Mouse (Mus musculus): ENCODE data around the gene St3gal5. TPM values are rescaled to one million over a fixed set of nuclear protein-coding genes. Genes with fewer than 3 reads are reported as not detected.
"Not testable (repeated sequence)": the region's sequence is repeated elsewhere in the genome, so short reads cannot be mapped to it uniquely, and the experiment has no call there.

Gene St3gal5
- polyA plus RNA-seq, 1 experiment from 2014 or later: 28.8 TPM

DNA sequence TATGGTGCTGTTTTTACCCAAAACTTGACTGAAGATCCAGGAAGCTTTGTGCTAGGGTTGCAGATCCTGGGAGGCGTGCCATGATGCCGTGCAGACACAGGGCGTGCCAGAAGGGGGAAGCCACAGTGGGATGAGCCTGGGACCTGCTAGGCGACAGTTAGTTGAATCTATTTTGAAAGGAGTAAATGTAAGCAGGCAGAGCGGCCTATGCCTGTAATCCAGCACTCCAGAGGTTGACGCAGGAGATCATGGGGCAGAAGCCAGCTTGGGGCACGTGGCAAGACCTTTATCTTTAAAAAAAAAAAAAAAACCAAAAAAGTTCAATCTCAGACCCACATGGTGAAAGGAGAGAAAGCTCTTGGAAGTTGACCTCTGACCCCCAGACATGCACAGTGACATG, 55.3 kb downstream of the St3gal5 start:
- no peak overlapping the region for H3K27ac ChIP-seq (replicated peaks; ENCODE audit: low read depth, low read length)
- no peak overlapping the region for H3K9ac ChIP-seq (replicated peaks; ENCODE audit: low read length)
- H3K4me1 ChIP-seq (ENCODE audit: control insufficient read depth, insufficient read depth, low read length): no peaks in the 10 kb centered on the region
- WGBS: 87% methylated on average over 7 of the region's 7 CpGs
- no peak overlapping the region for H3K4me3 ChIP-seq (ENCODE audit: low read depth, low read length)
- H3K27me3 ChIP-seq (ENCODE audit: control insufficient read depth, insufficient read depth, low read length): no peaks in the 10 kb centered on the region
- no peak for DNase-seq (ENCODE audit: low spot score)
- no peak for ATAC-seq (replicated peaks; ENCODE audit: insufficient number of reproducible peaks, low FRiP score, low TSS enrichment, low read depth)
- H3K9me3 ChIP-seq (replicated peaks; ENCODE audit: control insufficient read depth, low read length): no peaks in the 10 kb centered on the region
- peaks cover 5% of the 10 kb centered on the region for H3K36me3 ChIP-seq (replicated peaks; ENCODE audit: control insufficient read depth, insufficient read depth, low read depth, low read length)
- no peak overlapping the region for H3K4me2 ChIP-seq (ENCODE audit: low read depth, low read length)

DNA sequence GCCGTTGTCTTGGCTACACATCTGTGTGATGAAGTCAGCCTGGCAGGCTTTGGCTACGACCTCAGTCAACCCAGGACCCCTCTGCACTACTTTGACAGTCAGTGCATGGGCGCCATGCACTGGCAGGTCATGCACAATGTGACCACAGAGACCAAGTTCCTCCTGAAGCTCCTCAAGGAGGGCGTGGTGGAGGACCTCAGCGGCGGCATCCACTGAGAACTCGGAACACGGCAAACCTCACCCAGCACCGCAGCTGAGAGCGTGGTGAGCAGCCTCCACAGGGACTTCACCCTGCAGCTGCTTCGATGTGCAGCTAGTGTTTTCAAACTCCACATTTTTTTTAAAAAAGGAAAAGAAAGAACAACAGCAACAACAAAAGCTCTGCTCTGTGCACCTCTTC, 56.1 kb downstream of the St3gal5 start:
- Histone ChIP-seq H3K4me2 (ENCODE audit: low read depth, low read length) (no peak overlapping the region), H3K27me3 (ENCODE audit: control insufficient read depth, insufficient read depth, low read length) (no peaks in the 10 kb centered on the region), H3K9me3 (replicated peaks; ENCODE audit: control insufficient read depth, low read length) (no peaks in the 10 kb centered on the region), H3K4me1 (ENCODE audit: control insufficient read depth, insufficient read depth, low read length) (no peaks in the 10 kb centered on the region), H3K9ac (replicated peaks; ENCODE audit: low read length) (no peak overlapping the region), H3K36me3 (replicated peaks; ENCODE audit: control insufficient read depth, insufficient read depth, low read depth, low read length) (peaks cover 5% of the 10 kb centered on the region), H3K27ac (replicated peaks; ENCODE audit: low read depth, low read length) (no peak overlapping the region), H3K4me3 (ENCODE audit: low read depth, low read length) (no peak overlapping the region)
- 83% methylated on average over 11 of the region's 11 CpGs for WGBS
- ATAC-seq (replicated peaks; ENCODE audit: insufficient number of reproducible peaks, low FRiP score, low TSS enrichment, low read depth) (no peak), DNase-seq (ENCODE audit: low spot score) (no peak)

DNA sequence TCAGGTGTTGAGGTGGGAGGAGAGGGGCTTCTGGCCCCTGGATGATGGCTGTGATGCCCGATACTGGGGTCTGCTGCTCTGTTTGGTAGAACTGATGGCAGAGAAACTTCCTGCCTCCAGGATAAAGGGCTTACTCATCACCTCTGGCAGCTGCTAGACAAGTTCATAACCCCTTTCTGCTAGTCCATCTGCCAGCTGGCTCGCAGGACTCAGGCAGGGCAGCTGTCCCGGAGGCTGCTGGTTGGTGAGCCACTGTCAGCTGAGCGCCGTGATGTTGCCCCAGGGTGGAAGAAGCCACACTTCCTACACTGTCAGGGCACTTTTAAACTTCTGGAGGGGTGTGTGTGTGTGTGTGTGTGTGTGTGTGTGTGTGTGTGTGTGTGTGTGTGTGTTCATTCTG, 56.6 kb downstream of the St3gal5 start:
- H3K27ac ChIP-seq (replicated peaks; ENCODE audit: low read depth, low read length); H3K4me2 ChIP-seq (ENCODE audit: low read depth, low read length); H3K9me3 ChIP-seq (replicated peaks; ENCODE audit: control insufficient read depth, low read length); H3K36me3 ChIP-seq (replicated peaks; ENCODE audit: control insufficient read depth, insufficient read depth, low read depth, low read length); H3K9ac ChIP-seq (replicated peaks; ENCODE audit: low read length); H3K4me3 ChIP-seq (ENCODE audit: low read depth, low read length); H3K27me3 ChIP-seq (ENCODE audit: control insufficient read depth, insufficient read depth, low read length); DNase-seq (ENCODE audit: low spot score); H3K4me1 ChIP-seq (ENCODE audit: control insufficient read depth, insufficient read depth, low read length): not testable (repeated sequence)
- 45% methylated on average over 3 of the region's 5 CpGs for WGBS
- 0 out of 2 replicates have a peak, but pooled peaks have one; percentile 66 for ATAC-seq (replicated peaks; ENCODE audit: insufficient number of reproducible peaks, low FRiP score, low TSS enrichment, low read depth)

DNA sequence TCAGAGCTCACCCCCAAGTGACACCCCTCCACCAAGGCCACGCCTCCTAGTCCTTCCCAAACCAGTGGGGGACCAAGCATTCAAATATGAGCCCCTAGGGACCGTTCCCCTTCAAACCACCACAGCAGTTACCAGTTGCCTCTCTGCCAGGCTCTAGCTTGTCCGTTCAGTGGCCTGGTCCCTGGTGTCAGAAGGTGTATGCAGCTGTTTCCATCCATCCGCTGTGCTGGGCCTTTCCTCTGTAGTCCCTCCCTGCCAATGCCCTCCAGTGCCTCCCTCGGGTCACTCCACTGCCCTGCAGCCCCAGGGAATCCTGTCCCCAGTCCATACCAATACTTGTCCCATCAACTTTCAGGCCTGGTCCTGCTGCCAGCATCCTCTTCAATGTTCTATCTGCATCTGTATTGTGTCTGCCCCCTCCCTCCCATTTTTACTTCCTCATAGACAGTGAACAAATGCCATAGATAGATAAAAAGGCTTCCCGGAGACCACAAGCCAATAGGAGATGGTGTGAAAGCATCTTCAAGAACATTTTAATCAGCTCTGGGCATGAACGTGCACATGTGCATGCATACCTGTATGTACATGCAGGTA, 57.6 kb downstream of the St3gal5 start:
- H3K27ac ChIP-seq (replicated peaks; ENCODE audit: low read depth, low read length): no peak overlapping the region
- ATAC-seq (replicated peaks; ENCODE audit: insufficient number of reproducible peaks, low FRiP score, low TSS enrichment, low read depth) (no peak), DNase-seq (ENCODE audit: low spot score) (no peak)
- H3K36me3 ChIP-seq (replicated peaks; ENCODE audit: control insufficient read depth, insufficient read depth, low read depth, low read length): no peaks in the 10 kb centered on the region; the same call in 1 of the 2 replicates
- H3K9me3 ChIP-seq (replicated peaks; ENCODE audit: control insufficient read depth, low read length): no peaks in the 10 kb centered on the region
- H3K9ac ChIP-seq (replicated peaks; ENCODE audit: low read length): no peak overlapping the region
- 87% methylated on average over 7 of the region's 7 CpGs for WGBS
- no peak overlapping the region for H3K4me2 ChIP-seq (ENCODE audit: low read depth, low read length)
- no peaks in the 10 kb centered on the region for H3K4me1 ChIP-seq (ENCODE audit: control insufficient read depth, insufficient read depth, low read length)
- no peaks in the 10 kb centered on the region for H3K27me3 ChIP-seq (ENCODE audit: control insufficient read depth, insufficient read depth, low read length)
- H3K4me3 ChIP-seq (ENCODE audit: low read depth, low read length): no peak overlapping the region

DNA sequence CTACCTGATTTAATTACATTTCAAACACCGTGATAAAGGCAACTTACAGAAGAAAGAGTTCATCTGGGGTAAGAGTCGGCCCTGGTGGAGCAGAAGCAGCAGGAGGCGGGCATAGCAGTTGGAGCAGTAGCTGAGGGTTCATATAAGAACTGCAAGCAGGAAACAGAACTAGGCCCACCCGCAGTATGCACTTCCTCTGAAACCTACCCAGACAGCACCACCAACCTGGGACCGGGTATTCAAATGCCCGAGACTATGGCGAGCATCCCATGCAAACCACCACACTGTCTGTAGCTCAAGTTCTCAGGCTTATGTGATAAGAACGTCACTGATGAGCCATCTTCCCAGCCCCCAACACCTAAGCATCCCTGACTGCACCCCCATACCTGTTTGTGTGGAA, 58.3 kb downstream of the St3gal5 start:
- H3K27me3 ChIP-seq (ENCODE audit: control insufficient read depth, insufficient read depth, low read length): no peaks in the 10 kb centered on the region
- ATAC-seq (replicated peaks; ENCODE audit: insufficient number of reproducible peaks, low FRiP score, low TSS enrichment, low read depth): no peak
- 94% methylated on average over 8 of the region's 8 CpGs for WGBS

DNA sequence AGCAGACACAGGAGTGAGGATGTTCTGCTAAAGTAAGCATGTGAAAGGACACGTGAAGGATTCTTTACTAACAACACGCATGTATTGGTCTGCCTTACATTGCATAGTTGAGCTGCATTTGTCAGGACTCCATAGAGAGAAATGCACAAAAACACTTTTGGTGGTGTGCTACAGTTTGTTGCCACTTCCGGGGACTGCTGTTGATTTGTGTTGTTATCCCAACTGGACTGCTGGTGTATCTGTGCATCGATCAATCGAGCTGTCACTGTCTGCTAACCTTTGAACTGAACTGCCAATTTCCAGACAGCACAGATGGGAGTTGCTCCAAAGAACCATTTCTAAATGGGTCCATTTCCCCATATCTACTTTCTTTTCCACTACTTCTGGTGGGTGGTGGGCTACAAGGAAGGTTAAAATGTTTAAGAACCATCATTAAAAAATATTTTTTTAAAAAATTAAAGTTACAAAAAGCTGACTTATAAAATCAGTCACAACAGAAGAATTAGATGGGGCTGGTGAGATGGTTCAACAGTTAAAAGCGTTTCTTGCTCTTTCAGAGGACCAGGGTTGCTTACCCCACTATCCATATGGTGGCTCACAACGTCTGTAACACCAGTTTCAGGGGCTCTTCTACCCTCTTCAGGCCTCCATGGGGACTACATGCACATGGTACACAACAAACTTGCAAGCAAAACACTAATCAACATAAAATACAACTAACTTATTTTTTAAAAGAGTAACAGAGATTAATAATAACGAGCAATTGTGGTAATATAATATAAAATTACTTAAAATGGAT, 61.8 kb downstream of the St3gal5 start:
- no peak for ATAC-seq (replicated peaks; ENCODE audit: insufficient number of reproducible peaks, low FRiP score, low TSS enrichment, low read depth)

More for the DNA sequence above, 58.3 kb downstream of the St3gal5 start:
- Histone ChIP-seq H3K9ac (replicated peaks; ENCODE audit: low read length) (no peak overlapping the region), H3K27ac (replicated peaks; ENCODE audit: low read depth, low read length) (no peak overlapping the region), H3K4me1 (ENCODE audit: control insufficient read depth, insufficient read depth, low read length) (no peaks in the 10 kb centered on the region), H3K4me2 (ENCODE audit: low read depth, low read length) (no peak overlapping the region), H3K36me3 (replicated peaks; ENCODE audit: control insufficient read depth, insufficient read depth, low read depth, low read length) (no peaks in the 10 kb centered on the region), H3K4me3 (ENCODE audit: low read depth, low read length) (no peak overlapping the region), H3K9me3 (replicated peaks; ENCODE audit: control insufficient read depth, low read length) (no peaks in the 10 kb centered on the region)
- DNase-seq (ENCODE audit: low spot score): no peak

DNA sequence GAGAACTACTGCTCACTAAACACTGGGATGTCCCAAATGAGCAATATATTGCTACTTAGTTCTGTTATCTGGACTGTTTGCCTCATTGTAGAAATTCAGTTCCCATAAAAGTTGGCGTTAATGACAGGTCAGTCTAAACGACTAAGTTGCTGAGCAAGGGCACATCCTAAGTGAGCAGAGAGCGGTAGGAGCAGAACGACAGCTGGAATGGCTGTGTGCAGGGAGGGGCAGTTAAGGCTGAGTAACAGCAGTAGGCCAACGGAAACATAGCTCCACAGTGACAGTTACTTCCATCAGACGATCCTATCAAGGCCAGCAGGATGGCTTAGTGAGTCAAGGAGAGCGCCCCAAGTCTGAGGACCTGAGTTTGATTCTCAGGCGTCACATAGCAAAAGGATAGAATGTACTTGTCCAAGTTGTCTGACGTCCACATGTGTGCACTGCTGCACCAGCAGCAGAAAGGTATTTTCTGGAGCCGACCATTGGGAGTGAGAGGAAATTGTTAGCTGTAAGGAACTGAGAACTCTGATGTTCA, 62.5 kb downstream of the St3gal5 start:
- Histone ChIP-seq H3K9ac (replicated peaks; ENCODE audit: low read length) (no peak overlapping the region), H3K27ac (replicated peaks; ENCODE audit: low read depth, low read length) (no peak overlapping the region), H3K4me2 (ENCODE audit: low read depth, low read length) (no peak overlapping the region), H3K27me3 (ENCODE audit: control insufficient read depth, insufficient read depth, low read length) (no peaks in the 10 kb centered on the region), H3K4me1 (ENCODE audit: control insufficient read depth, insufficient read depth, low read length) (no peaks in the 10 kb centered on the region), H3K9me3 (replicated peaks; ENCODE audit: control insufficient read depth, low read length) (no peaks in the 10 kb centered on the region), H3K36me3 (replicated peaks; ENCODE audit: control insufficient read depth, insufficient read depth, low read depth, low read length) (no peaks in the 10 kb centered on the region), H3K4me3 (ENCODE audit: low read depth, low read length) (no peak overlapping the region)
- ATAC-seq (replicated peaks; ENCODE audit: insufficient number of reproducible peaks, low FRiP score, low TSS enrichment, low read depth): no peak
- WGBS: 77% methylated on average over 10 of the region's 10 CpGs
- DNase-seq (ENCODE audit: low spot score): no peak

More for the DNA sequence above, 61.8 kb downstream of the St3gal5 start:
- Histone ChIP-seq H3K4me3 (ENCODE audit: low read depth, low read length) (no peak overlapping the region), H3K9me3 (replicated peaks; ENCODE audit: control insufficient read depth, low read length) (no peaks in the 10 kb centered on the region), H3K36me3 (replicated peaks; ENCODE audit: control insufficient read depth, insufficient read depth, low read depth, low read length) (no peaks in the 10 kb centered on the region), H3K4me1 (ENCODE audit: control insufficient read depth, insufficient read depth, low read length) (no peaks in the 10 kb centered on the region), H3K27ac (replicated peaks; ENCODE audit: low read depth, low read length) (no peak overlapping the region), H3K9ac (replicated peaks; ENCODE audit: low read length) (no peak overlapping the region), H3K4me2 (ENCODE audit: low read depth, low read length) (no peak overlapping the region), H3K27me3 (ENCODE audit: control insufficient read depth, insufficient read depth, low read length) (no peaks in the 10 kb centered on the region)
- no peak for DNase-seq (ENCODE audit: low spot score)
- 82% methylated on average over 8 of the region's 8 CpGs for WGBS

DNA sequence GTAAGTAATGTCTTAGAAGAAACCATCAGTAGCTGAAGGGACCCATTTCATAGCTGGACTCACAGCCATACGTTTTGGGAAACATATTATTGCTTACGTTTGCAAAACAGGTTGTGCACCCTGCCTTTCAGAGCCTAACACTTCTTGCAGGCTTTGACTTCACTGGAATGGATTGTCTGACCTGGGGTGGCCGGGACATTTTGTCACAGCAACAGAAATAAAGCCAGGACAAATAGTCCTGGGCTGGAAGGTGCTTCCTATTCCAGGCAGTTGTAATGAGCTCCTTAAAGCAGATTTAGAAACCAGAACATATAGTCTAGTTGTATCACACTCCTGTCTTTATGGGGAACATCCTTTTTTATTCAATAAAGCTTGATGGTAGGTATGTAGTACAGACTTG, 63.6 kb downstream of the St3gal5 start:
- no peaks in the 10 kb centered on the region for H3K4me1 ChIP-seq (ENCODE audit: control insufficient read depth, insufficient read depth, low read length)
- no peak overlapping the region for H3K4me3 ChIP-seq (ENCODE audit: low read depth, low read length)
- WGBS: 81% methylated on average over 3 of the region's 3 CpGs
- no peaks in the 10 kb centered on the region for H3K36me3 ChIP-seq (replicated peaks; ENCODE audit: control insufficient read depth, insufficient read depth, low read depth, low read length)
- H3K9ac ChIP-seq (replicated peaks; ENCODE audit: low read length): no peak overlapping the region
- H3K4me2 ChIP-seq (ENCODE audit: low read depth, low read length): no peak overlapping the region
- H3K27ac ChIP-seq (replicated peaks; ENCODE audit: low read depth, low read length): no peak overlapping the region
- DNase-seq (ENCODE audit: low spot score): no peak
- no peak for ATAC-seq (replicated peaks; ENCODE audit: insufficient number of reproducible peaks, low FRiP score, low TSS enrichment, low read depth)
- no peaks in the 10 kb centered on the region for H3K9me3 ChIP-seq (replicated peaks; ENCODE audit: control insufficient read depth, low read length)
- H3K27me3 ChIP-seq (ENCODE audit: control insufficient read depth, insufficient read depth, low read length): no peaks in the 10 kb centered on the region

All from embryonic facial prominence, embryonic 11.5 days (tissue).